Mouse (Mus musculus) heart, adult 11 months (tissue): ENCODE results near the gene Adk.
"Not testable (repeated sequence)": the region's sequence is repeated elsewhere in the genome, so short reads cannot be mapped to it uniquely, and the experiment has no call there.

Experiments used
- DNase-seq: peaks from one replicate; pipeline ENCODE4 v3.0.0; 2022

Gene Adk

GRCm38 (mm10) chr14:21453896-21454295, 401.5 kb downstream of the Adk start:
- no peak for DNase-seq

GRCm38 (mm10) chr14:21455654-21456350, 403.4 kb downstream of the Adk start:
- no peak for DNase-seq

GRCm38 (mm10) chr14:21456526-21456925, 404.2 kb downstream of the Adk start:
- DNase-seq: no peak

- DNase-seq: no peak
These were observed 405.5 kb downstream of the Adk start for GRCm38 (mm10) chr14:21457876-21458275.

GRCm38 (mm10) chr14:21458696-21459095, 406.3 kb downstream of the Adk start:
- DNase-seq: no peak

- DNase-seq: no peak
These were observed 406.8 kb downstream of the Adk start for GRCm38 (mm10) chr14:21459163-21459562.

DNA sequence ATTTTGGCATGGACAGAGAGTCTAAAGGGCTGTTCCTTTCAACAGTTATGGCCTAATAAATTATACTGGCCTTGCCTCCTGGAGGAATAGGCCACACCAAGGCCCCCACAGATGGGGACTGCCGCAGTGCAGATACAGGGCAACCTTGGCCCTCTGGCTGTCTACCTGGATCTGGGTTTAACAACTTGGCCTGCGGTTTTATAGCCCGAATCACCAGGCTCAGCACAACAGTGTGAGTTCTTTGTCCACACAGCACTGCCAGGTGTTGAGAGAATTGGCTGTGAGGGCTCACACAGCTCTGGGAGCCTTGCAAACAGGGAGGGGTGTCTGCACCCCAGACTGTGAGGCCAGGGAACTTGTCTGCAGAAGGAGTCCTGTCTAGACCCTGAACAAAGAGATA, 410.0 kb downstream of the Adk start:
- no peak for DNase-seq

DNA sequence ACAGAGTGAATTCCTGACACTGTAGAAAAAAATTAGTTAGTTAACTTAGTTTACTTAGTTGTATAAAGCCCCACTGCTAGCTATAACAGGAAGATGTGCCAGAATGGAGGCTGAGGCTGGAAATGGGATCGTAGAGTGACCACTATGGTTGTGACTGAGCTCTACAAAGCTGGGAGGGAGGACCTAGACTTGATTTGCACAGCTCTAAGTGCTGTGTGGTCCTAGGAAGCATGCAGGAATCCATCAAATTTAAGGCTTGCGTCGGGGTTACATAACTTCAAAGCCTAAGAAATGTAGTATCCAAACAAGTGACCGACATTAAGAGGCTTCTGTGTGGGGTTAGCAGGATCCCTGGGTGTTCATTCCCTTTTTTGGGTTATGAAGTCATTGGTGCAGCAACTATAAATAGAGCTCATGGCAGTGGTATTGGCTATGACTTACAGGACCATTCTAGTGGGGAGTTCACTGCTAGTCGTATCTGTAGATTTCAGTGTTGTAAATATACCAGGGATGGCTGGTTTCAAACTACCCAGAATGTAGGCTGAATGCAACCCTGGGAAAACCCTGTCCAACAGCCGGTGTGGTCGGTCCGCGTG, 410.8 kb downstream of the Adk start:
- DNase-seq: no peak

- DNase-seq: no peak
These were observed 418.0 kb downstream of the Adk start for GRCm38 (mm10) chr14:21470386-21470785.

DNA sequence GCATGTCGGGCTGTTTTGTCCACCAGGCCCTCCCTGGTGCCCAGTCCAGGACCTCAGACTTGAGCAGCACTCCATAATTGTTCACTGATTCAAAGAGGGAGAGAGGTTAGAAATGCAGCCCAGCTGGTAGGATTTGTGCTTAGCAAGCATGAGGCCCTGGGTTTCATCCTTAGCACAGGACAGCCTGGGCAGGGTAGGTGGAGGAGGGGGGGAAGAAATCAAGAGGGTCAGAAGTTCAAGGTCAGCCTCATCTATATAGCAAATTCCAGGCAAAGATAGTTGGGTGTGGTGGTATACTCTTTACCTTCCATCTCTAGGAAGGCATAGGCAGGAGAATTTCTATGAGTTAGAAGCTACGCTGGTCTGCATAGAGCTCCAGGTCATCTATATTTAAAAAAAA, 419.6 kb downstream of the Adk start:
- no peak for DNase-seq

DNA sequence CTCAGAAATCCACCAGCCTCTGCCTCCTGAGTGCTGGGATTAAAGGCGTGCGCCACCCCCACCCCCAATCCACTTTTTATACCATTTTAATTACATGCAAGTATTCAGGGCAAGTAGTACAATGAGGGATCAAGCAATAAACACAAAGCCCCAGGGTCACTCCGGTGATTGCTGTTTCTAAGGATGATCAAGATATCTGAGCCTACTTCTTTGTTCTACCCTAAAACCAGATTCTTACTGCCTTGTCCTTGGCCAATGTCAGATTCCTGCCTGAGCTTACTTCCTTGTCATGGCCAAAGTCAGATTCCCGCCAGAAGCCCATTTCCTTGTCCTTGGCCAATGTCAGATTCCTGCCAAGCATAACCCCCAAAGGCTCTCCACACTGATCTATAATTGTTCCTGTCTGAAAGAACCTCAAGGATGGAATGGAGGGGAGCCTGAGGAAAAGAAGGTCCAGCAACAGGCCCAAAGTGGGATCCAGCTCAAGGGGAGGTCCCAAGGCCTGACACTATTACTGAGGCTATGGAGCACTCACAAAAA, 422.3 kb downstream of the Adk start:
- not testable (repeated sequence) for DNase-seq

GRCm38 (mm10) chr14:21477181-21477580, 424.8 kb downstream of the Adk start:
- DNase-seq: no peak

GRCm38 (mm10) chr14:21479566-21479965, 427.2 kb downstream of the Adk start:
- DNase-seq: no peak

GRCm38 (mm10) chr14:21480191-21480590, 427.8 kb downstream of the Adk start:
- no peak for DNase-seq

- no peak for DNase-seq
These were observed 428.9 kb downstream of the Adk start, which contains the start of gene Kat6b for GRCm38 (mm10) chr14:21481231-21481630. Kat6b (plus strand) TSS chr14:21481434.

DNA sequence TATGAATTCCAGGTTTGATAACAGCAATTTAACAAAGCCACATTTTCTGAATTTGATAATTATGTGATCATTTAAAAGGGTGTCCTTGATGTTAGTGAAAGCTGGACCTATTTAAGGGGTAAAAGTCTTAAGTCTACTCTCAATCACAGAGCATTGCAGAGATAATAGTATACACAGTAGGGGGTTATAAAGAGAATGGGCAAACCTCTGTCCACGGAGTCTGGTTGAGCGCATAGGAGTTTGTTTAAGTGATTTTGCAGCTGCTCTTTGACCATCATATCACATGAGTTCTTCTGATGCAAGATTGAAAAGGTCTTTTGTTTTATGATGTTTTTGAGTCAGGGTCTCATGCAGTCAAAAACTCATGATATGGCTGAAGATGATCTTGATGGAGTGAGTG, 431.8 kb downstream of the Adk start:
- no peak for DNase-seq

- DNase-seq: no peak
These were observed 432.3 kb downstream of the Adk start for GRCm38 (mm10) chr14:21484693-21485092.

- DNase-seq: no peak
These were observed 433.7 kb downstream of the Adk start for GRCm38 (mm10) chr14:21485961-21486520.

- DNase-seq: not testable (repeated sequence)
These were observed 434.8 kb downstream of the Adk start for GRCm38 (mm10) chr14:21487135-21487534.

- not testable (repeated sequence) for DNase-seq
These were observed 436.2 kb downstream of the Adk start for GRCm38 (mm10) chr14:21488426-21489115.

- DNase-seq: no peak
These were observed 436.7 kb downstream of the Adk start for GRCm38 (mm10) chr14:21489116-21489485.

- DNase-seq: peak; percentile 87
These were observed 437.8 kb downstream of the Adk start for GRCm38 (mm10) chr14:21490141-21490540.
